Mouse (Mus musculus): Measurements from ENCODE around the gene Chl1. TPM values are rescaled to one million over a fixed set of nuclear protein-coding genes. Genes with fewer than 3 reads are reported as not detected.

The Chl1 gene
- total RNA-seq, 2 experiments from 2014 or later = 1.0 to 1.5 TPM

DNA sequence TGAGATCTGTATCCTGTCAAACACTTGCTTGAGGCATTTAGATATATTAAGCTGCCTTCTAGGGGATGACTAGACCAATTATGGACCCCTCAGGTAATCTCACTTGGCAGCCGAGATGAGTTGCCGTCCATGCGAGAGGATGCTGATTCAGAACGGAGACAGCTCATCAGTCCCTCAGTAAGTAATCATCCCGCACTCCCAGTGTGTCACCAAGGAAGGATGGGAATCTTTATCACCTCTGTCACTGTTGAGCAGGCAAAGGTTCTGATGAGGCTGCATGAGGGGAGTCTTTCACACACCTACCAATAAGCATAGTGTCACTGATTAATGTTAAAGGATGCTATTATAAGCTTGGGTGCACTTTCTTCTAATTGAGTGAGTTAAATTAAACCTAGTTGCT, 270.7 kb downstream of the Chl1 start:
- intact Hi-C loops (cut with DNase I) = no loop called here
- DNase-seq = no peak

DNA sequence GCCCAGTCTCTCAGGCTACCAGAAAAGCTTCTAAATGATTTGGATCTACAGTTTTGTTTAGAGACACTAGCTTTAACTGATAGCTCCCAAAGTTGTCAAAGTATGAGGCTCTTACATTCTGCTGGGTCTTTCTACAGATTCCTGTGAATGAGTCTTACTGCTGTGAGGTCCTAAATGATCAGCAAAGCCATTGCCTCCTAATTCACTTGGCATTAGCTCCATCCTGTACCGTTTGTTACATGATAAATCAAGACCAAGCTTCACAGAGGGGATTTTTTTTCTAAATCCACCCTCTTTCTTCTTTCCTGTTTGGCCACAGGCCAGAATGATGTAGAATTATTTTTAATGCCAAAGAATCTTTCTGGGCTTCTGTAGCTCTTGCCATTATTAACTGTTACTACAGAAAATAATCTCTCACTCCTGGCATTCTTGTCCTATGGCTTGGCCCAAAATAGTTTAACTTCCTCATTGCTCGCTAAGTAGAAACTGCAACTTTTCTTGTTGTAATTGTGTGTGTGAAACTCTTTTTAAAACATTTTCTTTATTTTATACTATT, 280.8 kb downstream of the Chl1 start:
- DNase-seq = no peak
- intact Hi-C loops (cut with DNase I) = no loop called here

DNA sequence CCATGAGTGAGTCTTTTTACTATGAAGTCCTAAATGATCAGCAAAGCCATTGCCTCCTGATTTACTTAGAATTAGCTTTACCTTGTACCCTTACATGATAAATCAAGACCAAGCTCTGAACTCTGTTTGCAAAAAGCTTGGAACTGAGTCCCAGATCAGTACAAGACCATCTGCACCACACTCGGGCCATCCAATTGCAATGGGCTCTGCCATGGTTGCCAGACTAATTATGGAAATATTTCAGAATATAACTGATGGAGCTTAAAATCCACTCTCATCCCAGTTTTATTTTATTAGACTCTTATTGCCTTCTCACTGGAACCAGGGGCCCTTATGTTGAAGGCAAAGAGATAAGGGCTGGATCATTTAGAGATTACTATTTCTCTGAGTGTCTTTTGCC, 284.9 kb downstream of the Chl1 start:
- DNase-seq = no peak
- intact Hi-C loops (cut with DNase I) = no loop called here
